Mouse (Mus musculus) inflammation-experienced regulatory T-cells, adult 16 weeks (primary cell): ENCODE measurements around the gene Ccdc194. TPM values are rescaled to one million over a fixed set of nuclear protein-coding genes. Genes with fewer than 3 reads are reported as not detected.

Experiments
- polyA plus RNA-seq: library from polyadenylated mRNA; unstranded; fragments of 100-300 nt; shearing (Covaris generic); gene quantifications from one replicate; pipeline ENCODE4 v1.2.1, GENCODE M21; 2017

Ccdc194 gene
- not detected for polyA plus RNA-seq

GRCm38 (mm10) chr8:71525226-71526050 is at the start of gene Ccdc194:
Gene Ccdc194 (minus strand): TSS chr8:71525711.

DNA sequence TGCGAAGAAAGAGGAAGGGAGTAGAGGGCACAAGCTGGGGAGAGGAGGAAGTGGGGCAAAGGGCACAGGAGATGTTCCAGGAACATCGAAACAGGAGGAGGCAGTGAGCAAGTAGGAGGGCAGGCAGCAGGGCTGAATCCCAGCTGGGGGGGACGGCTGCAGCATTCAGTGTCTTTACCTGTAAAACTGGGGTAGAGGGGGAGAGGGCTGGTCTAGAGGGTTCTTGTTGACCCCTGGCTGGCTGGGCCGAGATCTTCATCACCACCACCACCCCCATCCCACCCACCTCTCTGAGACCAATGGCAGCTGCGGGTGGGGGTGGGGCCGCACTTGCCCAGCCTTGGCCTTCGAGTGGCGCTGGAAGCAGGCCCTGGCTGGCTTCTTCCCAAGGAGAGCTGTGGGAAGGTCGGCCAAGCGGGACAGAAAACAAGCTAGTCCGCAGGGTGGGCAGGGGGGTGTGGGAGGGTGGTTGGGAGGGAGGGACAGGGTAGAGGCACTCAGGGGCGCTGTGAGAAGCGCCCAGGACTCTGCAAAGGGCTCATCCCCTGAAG is 43.0 kb upstream of the Ccdc194 start, which contains the start of gene Slc27a1:
Gene Slc27a1 (plus strand): TSS at position 496 of the 551 bp plus-strand sequence.

DNA sequence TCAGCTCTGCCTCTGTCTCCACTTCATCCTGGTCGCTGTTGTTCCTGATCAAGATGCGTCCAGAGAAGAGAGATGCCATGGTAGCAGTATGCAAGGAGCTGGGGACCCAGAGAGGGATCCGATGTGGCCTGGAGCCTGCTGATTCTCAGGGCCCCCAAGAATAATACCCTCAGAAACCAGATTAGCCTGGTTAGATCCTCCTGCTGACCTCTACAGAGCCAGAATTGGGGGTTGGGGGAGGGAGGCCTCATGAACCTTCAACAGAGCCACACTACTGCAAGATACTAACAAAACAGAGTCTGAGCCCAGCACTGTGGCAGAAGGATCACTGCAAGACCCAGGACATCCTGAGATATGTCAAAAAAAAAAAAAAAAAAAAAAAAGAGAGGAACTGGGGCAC is 41.0 kb upstream of the Ccdc194 start, which contains the start of gene Nxnl1:
Gene Nxnl1 (minus strand): TSS at position 101 of the 400 bp plus-strand sequence.

DNA sequence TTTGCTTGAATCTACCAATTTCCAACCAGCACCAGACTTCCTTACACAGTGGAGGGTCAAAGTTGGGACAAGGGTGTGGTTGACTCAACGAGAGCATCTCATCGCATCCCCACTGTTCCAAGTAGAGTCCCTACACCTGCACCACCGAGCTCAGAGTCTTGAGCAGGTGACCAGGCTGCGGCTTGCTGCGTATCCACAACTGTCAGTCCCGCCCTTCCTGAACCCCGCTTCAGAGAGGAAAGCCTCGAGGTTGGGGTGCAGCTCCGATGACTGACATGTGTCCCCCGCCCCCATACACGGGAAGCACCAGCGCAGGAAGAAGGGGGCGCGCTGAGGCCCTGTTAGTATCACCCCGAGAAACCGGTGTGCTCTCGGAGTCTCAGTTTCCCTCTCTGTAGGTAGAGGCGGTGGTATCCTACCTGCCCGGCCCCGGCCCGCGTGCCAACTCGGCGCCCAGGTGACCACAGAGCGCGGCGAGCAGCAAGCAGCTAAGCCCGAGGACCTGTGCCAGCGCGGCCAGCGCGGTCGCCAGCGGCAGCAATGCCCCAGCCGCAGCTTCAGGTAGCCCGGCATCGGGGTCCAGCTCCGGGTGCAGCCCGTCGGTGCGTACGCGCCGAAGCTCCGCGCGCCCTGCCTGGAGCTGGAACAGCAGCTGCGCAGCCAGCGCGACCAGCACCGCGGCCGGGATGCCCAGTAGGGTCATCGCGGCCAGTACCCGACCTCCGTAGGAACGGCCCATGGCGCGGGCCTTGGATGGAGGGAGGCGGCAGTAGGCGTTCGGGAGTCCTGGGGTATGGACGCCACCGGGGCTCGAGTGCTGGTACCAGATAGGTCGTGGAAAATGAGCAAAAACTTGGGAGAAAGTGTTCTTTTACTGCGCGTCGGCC is 32.8 kb upstream of the Ccdc194 start, which contains the start of gene Tmem221:
Gene Tmem221 (minus strand): TSS at position 801 of the 887 bp plus-strand sequence.

DNA sequence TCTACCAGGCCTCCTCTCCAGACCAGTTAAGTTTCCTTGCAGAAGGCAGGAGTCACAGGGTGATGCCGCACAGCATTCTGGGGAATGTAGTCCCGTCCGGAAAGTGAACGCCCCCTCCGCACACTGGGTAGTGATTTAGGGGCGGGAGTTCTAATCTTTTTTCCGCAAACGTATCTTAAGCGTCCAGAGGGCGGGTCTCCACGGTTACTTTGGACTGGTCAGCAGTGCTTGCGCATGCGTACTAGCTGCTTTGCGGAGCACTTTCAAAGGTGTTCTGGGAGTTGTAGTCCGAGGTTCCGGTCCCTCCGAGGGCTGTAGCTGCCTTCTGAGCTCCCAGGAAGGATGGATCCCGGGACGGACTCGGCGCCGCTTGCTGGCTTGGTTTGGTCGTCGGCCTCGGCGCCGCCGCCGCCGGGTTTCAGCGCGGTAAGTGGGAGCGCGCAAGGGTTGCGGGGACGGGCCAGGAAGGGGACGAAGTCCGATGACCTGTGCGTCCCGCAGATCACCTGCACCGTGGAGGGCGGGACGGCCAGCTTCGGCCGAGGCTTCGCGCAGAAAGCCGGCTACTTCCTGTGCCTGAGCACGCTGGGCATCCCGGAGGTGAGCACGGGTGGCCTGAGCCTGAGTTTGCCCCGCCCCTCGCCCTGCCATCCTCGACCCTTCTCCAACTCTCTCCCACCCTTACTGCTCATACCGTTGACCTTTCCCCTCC is 17.3 kb upstream of the Ccdc194 start, which contains the start of gene Mvb12a:
Gene Mvb12a (plus strand): TSS at position 291 of the 712 bp plus-strand sequence.

GRCm38 (mm10) chr8:71537028-71537867 is 11.7 kb upstream of the Ccdc194 start, which contains the start of gene Bst2:
Gene Bst2 (minus strand): TSS chr8:71537456.

DNA sequence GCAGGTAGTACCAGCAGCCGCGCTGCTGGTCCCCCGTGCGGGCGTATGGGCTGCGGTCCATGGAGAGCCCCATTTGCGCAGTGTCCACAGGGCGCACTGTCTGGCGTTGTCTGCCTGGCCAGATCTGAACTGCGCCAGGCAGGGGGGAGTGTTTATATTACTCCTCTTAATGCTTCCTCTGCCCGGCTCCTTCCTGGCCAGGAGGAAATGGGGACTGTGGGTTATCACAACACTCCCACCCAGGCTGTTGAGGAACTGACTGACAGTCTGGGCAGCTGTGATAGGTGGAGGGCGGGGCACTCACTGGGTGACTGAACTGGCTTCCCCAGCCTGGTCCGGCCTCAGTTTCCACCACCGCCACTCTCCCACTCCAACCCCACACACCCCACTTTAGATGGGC is 13.9 kb downstream of the Ccdc194 start, which contains the start of gene Plvap:
Gene Plvap (minus strand): TSS at position 109 of the 400 bp plus-strand sequence.

DNA sequence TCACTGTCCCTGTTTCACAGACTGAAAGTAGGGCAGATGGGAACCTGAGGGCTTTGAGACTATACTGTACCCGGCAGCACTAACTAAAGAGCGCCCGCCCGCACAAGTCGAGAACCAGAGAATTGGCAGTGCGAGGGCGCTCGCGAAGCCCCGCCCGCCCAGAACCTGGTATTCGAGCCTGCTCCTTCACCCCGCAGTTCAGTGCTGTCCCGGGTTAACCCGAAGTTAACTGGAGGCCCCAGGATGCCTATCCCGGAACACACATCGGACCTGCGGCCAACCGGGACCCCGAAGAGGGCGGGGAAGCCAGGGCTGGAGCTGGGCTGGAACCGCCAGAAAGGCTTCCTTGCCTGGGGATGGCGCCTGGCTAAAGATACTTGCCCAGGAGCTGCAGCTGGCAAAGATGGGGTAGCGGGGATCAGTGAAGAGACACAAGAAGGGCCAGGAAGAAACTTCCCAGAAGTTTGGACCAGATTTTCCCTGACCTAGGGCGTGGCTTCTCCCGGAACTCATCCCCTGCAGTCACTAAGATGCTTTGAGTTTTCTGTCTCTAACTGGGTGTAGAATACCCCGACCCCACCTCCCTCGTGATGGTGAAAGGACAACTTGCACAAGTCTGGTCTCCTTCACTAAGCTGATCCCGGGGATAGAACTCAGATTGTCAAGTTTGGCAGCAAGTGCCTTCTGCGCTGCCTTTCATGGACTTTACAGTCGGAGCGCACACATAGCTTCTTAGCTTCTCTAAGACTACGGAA is 37.6 kb downstream of the Ccdc194 start, which contains the start of gene Gtpbp3:
Gene Gtpbp3 (plus strand): TSS at position 413 of the 755 bp plus-strand sequence.

GRCm38 (mm10) chr8:71485142-71486135 is 40.1 kb downstream of the Ccdc194 start, which contains the start of gene Ano8:
Gene Ano8 (minus strand): TSS chr8:71485963.

Other genes starting within 250 kb of the Ccdc194 start
- 154 TPM for gene Use1, start 158.9 kb downstream of the Ccdc194 start, polyA plus RNA-seq
- 7.2 TPM for gene Ocel1, start 154.4 kb downstream of the Ccdc194 start, polyA plus RNA-seq
- gene Nr2f6, start 143.8 kb downstream of the Ccdc194 start, polyA plus RNA-seq, result 0.55 TPM
- gene Ushbp1, start 129.9 kb downstream of the Ccdc194 start, polyA plus RNA-seq, result 0.29 TPM
- 120 TPM for gene Babam1, start 128.8 kb downstream of the Ccdc194 start, polyA plus RNA-seq
- 2.2 TPM for gene Ankle1, start 119.7 kb downstream of the Ccdc194 start, polyA plus RNA-seq
- gene Abhd8, start 62.1 kb downstream of the Ccdc194 start, polyA plus RNA-seq, result 153 TPM
- gene Mrpl34, start 60.8 kb downstream of the Ccdc194 start, polyA plus RNA-seq, result 91.6 TPM
- gene Dda1, start 56.5 kb downstream of the Ccdc194 start, polyA plus RNA-seq, result 76.6 TPM
- 0.28 TPM for gene Ano8, start 39.7 kb downstream of the Ccdc194 start, polyA plus RNA-seq
- gene Gtpbp3, start 37.6 kb downstream of the Ccdc194 start, polyA plus RNA-seq, result 9.2 TPM
- not detected for gene Plvap, start 14.0 kb downstream of the Ccdc194 start, polyA plus RNA-seq
- 140 TPM for gene Bst2, start 11.7 kb upstream of the Ccdc194 start, polyA plus RNA-seq
- gene Mvb12a, start 17.2 kb upstream of the Ccdc194 start, polyA plus RNA-seq, result 95.4 TPM
- gene Tmem221, start 33.2 kb upstream of the Ccdc194 start, polyA plus RNA-seq, result not detected
- 0.21 TPM for gene Nxnl1, start 40.9 kb upstream of the Ccdc194 start, polyA plus RNA-seq
- 22.7 TPM for gene Slc27a1, start 43.2 kb upstream of the Ccdc194 start, polyA plus RNA-seq
- 28.9 TPM for gene Pgls, start 66.5 kb upstream of the Ccdc194 start, polyA plus RNA-seq
- 5.8 TPM for gene Fam129c, start 71.9 kb upstream of the Ccdc194 start, polyA plus RNA-seq
- 4.0 TPM for gene Colgalt1, start 85.3 kb upstream of the Ccdc194 start, polyA plus RNA-seq
- gene Unc13a, start 146.0 kb upstream of the Ccdc194 start, polyA plus RNA-seq, result 0.55 TPM
- gene Jak3, start 150.6 kb upstream of the Ccdc194 start, polyA plus RNA-seq, result 200 TPM
- 28.0 TPM for gene Insl3, start 163.5 kb upstream of the Ccdc194 start, polyA plus RNA-seq
- 8.0 TPM for gene B3gnt3, start 176.1 kb upstream of the Ccdc194 start, polyA plus RNA-seq
- 283 TPM for gene Fcho1, start 200.0 kb upstream of the Ccdc194 start, polyA plus RNA-seq